Mouse (Mus musculus): ENCODE measurements around the gene Lmf1.

DNA sequence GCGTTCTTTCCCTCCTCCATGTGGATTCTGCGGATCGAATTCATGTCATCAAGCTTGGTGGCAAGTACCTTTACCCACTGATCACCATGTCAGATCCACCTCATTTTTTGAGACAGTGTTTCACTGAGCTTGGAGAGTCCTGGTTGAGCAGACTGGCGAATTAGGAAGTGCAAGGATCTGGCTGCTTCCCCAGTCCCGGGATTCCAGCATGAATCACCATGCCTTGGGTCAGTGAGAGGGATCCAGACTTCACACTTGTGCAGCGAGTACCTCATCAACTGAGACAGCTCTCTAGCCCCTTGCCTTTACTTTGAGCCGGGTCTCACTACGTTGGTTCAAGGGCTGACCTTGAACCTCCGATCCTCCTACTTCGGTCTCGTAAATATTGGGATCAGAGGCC, 27.6 kb upstream of the Lmf1 start:
- no peak for TF ChIP-seq MAX (IDR thresholded peaks at IDR 0.05; ENCODE audit: low read depth)
- no peak for TF ChIP-seq SRF (IDR thresholded peaks at IDR 0.05; ENCODE audit: control insufficient read depth, insufficient read length, low read depth)
- no peak for TF ChIP-seq POLR2A (IDR thresholded peaks at IDR 0.05; ENCODE audit: insufficient read length, low read depth)
